Mouse (Mus musculus) neural tube, embryonic 13.5 days (tissue): ENCODE measurements around the gene Cnn2. TPM values are rescaled to one million over a fixed set of nuclear protein-coding genes. Genes with fewer than 3 reads are reported as not detected.

Source experiments
- ATAC-seq: fragments of 200-750 bp; cut with Nextera tagmentation; 2 replicates; pipeline ENCODE4 v1.8.0; 2017; ENCODE audit warnings: low read depth, mild to moderate bottlenecking, moderate TSS enrichment, moderate library complexity
- H3K27ac ChIP-seq: fragments of 300-500 bp; sonication (generic); replicated peaks from 2 replicates; pipeline ENCODE4 v1.5.1; 2015; ENCODE audit warnings: moderate library complexity, mild to moderate bottlenecking, inconsistent platforms
- H3K27me3 ChIP-seq: fragments of 300-500 bp; sonication (generic); 2 replicates; pipeline ENCODE4 v1.6.1; 2015; ENCODE audit warnings: mild to moderate bottlenecking, inconsistent platforms
- H3K36me3 ChIP-seq: fragments of 300-500 bp; sonication (generic); 2 replicates; pipeline ENCODE4 v1.6.1; 2015; ENCODE audit warnings: mild to moderate bottlenecking, inconsistent platforms
- H3K4me1 ChIP-seq: fragments of 300-500 bp; sonication (generic); replicated peaks from 2 replicates; pipeline ENCODE4 v1.6.1; 2015; ENCODE audit warnings: inconsistent platforms
- H3K4me2 ChIP-seq: fragments of 300-500 bp; sonication (generic); 2 replicates; pipeline ENCODE4 v1.6.1; 2015; ENCODE audit warnings: inconsistent platforms, mild to moderate bottlenecking, moderate library complexity
- H3K4me3 ChIP-seq: fragments of 300-500 bp; sonication (generic); 2 replicates; pipeline ENCODE4 v1.5.1; 2015; ENCODE audit warnings: mild to moderate bottlenecking, inconsistent platforms
- H3K9ac ChIP-seq: fragments of 300-500 bp; sonication (generic); 2 replicates; pipeline ENCODE4 v1.6.1; 2015; ENCODE audit warnings: moderate library complexity, mild to moderate bottlenecking, inconsistent platforms
- H3K9me3 ChIP-seq: fragments of 300-500 bp; sonication (generic); 2 replicates; pipeline ENCODE4 v1.6.1; 2016; ENCODE audit warnings: inconsistent platforms
- WGBS: fragments of 180-500 bp; shearing (Covaris S2); methylation state at CpG from one replicate; pipeline ENCODE4 v1.1.7; 2015; 5-methylcytosine and 5-hydroxymethylcytosine counted together
- polyA plus RNA-seq: library from polyadenylated mRNA; unstranded; fragments of >200 nt; fragmentation: Nextera tagmentation; extraction: Ambion mirVana; gene quantifications from 2 replicates; pipeline ENCODE4 v1.2.1, GENCODE M21; 2015

Gene Cnn2
- polyA plus RNA-seq = 55.6 and 56.2 TPM in 2 replicates

DNA sequence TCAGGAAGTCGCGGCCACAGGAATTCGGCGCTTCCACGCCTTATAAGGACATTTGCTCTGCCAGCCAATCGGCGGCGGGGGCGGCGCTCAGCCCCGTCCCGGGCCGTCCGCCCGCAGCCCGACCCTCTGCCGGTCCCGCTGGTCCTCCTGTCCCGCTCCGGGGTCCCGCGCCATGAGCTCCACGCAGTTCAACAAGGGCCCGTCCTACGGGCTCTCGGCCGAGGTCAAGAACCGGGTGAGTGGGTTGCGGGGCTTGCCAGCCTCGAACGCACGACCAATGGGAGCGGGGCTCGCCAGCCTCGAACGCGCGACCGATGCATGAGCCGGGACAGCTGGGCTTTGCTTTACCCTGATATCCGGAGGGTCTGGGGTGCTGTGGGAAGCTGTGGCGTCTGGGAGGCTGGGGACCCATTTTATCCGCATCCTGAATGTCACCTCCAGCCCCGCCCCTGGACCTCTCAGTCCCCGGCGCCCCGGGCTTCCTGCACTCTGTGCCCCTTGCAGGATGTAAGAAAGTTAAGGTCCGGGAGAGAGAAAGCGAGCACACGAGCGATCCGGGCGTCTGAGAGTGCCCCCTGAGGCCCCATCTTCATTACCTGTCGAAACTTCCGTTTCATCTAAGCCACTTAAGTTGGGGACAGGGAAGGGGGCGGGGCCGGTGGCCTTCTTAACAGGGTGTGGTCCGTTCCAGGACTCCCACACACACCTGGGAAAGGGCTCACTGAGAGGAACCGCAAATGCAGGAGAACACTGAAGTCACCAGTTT, at the start of gene Cnn2:
Gene Cnn2, plus strand, starts transcription at position 79 of the 766 bp plus-strand sequence.
- H3K27ac ChIP-seq = peak within 1 kb of the TSS; percentile 25
- no peak for ATAC-seq
- H3K9ac ChIP-seq = peak within 1 kb of the TSS; percentile 67
- peaks cover 3% of the 10 kb centered on the region; the same call in 1 of the 2 replicates for H3K9me3 ChIP-seq
- H3K36me3 ChIP-seq = no peaks in the 10 kb centered on the region
- peak within 1 kb of the TSS; percentile 45 for H3K4me3 ChIP-seq
- WGBS = 1% methylated on average over 59 of the region's 59 CpGs
- peak within 1 kb of the TSS; percentile 80 for H3K4me2 ChIP-seq
- peaks cover 44% of the 10 kb centered on the region for H3K27me3 ChIP-seq
- H3K4me1 ChIP-seq = peaks cover 41% of the 10 kb centered on the region

DNA sequence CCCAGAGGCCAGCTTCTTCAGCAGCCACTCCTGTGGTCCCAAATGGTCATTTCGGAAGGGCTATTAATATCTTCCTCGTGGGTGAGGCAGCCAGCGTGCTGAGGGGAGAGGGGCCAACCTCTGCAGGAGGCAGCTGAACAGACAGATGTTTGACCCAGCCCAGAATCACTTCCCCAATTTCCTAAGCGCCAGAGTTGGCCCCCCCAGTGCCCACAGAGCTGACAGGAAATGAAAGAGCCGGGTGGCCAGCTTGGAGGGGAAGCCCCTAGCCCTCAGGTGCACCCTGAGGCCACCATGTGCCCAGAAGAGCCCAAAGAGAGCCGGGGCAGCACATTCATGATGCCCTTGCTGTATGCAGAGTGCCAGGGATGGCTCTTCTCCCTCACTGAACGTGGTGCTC, 47.6 kb upstream of the Cnn2 start:
- no peak for ATAC-seq
- WGBS = 62% methylated on average over 7 of the region's 7 CpGs
- Histone ChIP-seq H3K27me3 (no peaks in the 10 kb centered on the region), H3K36me3 (peaks cover 23% of the 10 kb centered on the region), H3K4me1 (peaks cover 53% of the 10 kb centered on the region), H3K27ac (no peak overlapping the region), H3K9me3 (no peaks in the 10 kb centered on the region), H3K4me3 (no peak overlapping the region), H3K4me2 (no peak overlapping the region), H3K9ac (no peak overlapping the region)

DNA sequence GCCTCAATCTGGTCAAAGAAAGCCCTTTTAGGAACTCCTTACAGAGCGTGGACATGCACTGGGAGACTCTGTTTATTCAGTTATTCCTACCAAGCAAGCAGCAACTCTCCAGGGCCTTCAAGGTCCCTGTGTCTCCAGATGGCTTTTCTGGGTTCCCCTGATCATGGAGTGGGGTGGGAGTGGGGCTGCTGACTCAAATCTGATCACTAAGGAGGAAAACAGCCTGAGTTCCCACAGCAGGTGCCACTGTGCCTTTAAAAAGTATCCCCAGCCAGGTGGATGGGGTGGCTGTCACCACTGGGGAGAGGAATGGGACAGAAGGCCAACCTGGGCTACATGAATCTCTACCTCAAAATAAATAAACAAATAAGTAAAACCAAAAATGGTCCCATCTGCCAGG, 45.4 kb upstream of the Cnn2 start:
- WGBS = 89% methylated on average over 1 of the region's 1 CpGs
- no peak for ATAC-seq

GRCm38 (mm10) chr10:79943471-79943901, 44.9 kb upstream of the Cnn2 start:
- Histone ChIP-seq H3K4me2 (no peak overlapping the region), H3K4me3 (no peak overlapping the region), H3K9ac (no peak overlapping the region; the same call in 1 of the 2 replicates), H3K27me3 (no peaks in the 10 kb centered on the region), H3K36me3 (peaks cover 25% of the 10 kb centered on the region), H3K4me1 (peaks cover 46% of the 10 kb centered on the region), H3K9me3 (no peaks in the 10 kb centered on the region), H3K27ac (no peak overlapping the region)
- ATAC-seq = no peak
- 61% methylated on average over 9 of the region's 9 CpGs for WGBS

More for the DNA sequence above, 45.4 kb upstream of the Cnn2 start:
- no peak overlapping the region for H3K4me2 ChIP-seq
- peaks cover 25% of the 10 kb centered on the region for H3K36me3 ChIP-seq
- H3K27me3 ChIP-seq = no peaks in the 10 kb centered on the region
- H3K27ac ChIP-seq = no peak overlapping the region
- no peaks in the 10 kb centered on the region for H3K9me3 ChIP-seq
- peaks cover 49% of the 10 kb centered on the region for H3K4me1 ChIP-seq
- H3K9ac ChIP-seq = no peak overlapping the region; the same call in 1 of the 2 replicates
- no peak overlapping the region for H3K4me3 ChIP-seq

DNA sequence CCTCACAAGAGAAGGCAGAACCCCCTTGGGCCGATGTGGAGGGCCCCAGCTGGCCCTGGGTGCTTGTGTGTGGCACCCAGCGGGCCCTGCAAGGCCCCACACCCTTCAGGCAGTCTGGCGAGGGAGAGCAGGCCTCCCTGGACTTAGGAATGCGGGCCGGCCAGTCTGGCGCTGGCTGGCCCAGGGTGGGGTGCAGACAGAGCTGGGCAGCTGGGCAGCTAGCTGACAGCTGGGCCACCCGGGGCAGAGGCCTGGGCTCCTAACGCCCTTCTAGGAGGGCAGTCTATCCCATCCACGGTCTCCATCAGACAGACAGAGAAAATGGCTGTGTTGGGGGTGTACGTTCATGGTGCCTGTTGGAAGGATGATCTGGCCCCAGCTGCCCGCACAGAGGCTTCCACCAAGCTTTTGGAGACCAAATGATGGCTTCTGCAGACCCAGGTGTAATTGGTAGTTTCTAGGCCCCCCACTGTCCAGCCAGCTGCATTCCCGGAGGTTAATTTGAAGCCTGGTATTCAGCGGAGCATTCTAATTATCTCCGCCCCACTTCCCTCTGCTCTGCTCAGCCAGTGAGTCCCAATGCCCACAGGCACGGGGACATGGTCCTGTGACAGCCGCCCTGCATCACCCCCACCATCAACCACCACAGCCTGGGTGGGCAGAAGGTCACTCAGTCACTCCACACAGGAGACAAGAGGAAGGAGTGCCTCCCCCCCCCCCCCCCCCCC, 42.7 kb upstream of the Cnn2 start:
- Histone ChIP-seq H3K36me3 (peaks cover 43% of the 10 kb centered on the region), H3K4me1 (peaks cover 46% of the 10 kb centered on the region)
- ATAC-seq = 0 out of 2 replicates have a peak, but pooled peaks have one; percentile 28

GRCm38 (mm10) chr10:79946752-79947322, 41.5 kb upstream of the Cnn2 start:
- Histone ChIP-seq H3K4me1 (peaks cover 46% of the 10 kb centered on the region), H3K4me2 (0 out of 2 replicates have a peak overlapping the region, but pooled peaks have one; percentile 5), H3K9ac (peak overlapping the region; percentile 38; the same call in 1 of the 2 replicates), H3K9me3 (no peaks in the 10 kb centered on the region), H3K27me3 (no peaks in the 10 kb centered on the region), H3K4me3 (no peak overlapping the region), H3K27ac (no peak overlapping the region), H3K36me3 (peaks cover 49% of the 10 kb centered on the region)
- ATAC-seq = peak; percentile 28; the same call in 1 of the 2 replicates
- WGBS = 5% methylated on average over 7 of the region's 7 CpGs

More for the DNA sequence above, 42.7 kb upstream of the Cnn2 start:
- H3K27ac ChIP-seq = peak overlapping the region; percentile 64
- 12% methylated on average over 16 of the region's 16 CpGs for WGBS
- H3K27me3 ChIP-seq = no peaks in the 10 kb centered on the region
- H3K9me3 ChIP-seq = no peaks in the 10 kb centered on the region
- H3K4me3 ChIP-seq = no peak overlapping the region
- H3K4me2 ChIP-seq = no peak overlapping the region
- peak overlapping the region; percentile 38 for H3K9ac ChIP-seq

GRCm38 (mm10) chr10:79947502-79947901, 40.9 kb upstream of the Cnn2 start:
- ATAC-seq = no peak
- H3K4me2 ChIP-seq = no peak overlapping the region
- 64% methylated on average over 6 of the region's 6 CpGs for WGBS

DNA sequence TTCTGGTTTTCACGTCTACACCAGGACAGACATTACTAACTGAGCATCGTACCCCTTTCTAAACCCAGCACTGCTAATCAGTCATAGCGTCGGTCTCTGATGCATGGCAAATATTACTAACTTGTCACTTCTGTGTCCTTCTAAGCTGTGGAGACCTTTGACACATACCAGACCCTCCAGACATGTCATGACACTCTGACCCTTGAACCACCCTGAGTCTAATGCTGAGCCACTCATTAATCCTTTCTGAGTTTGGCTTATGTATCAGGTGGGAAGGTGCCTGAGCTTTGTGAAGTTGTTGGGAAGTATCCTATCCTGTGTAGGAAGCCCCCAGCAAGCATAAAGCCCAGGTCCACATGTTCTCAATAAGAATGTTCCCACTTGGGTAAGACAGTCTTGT, 38.5 kb upstream of the Cnn2 start:
- 94% methylated on average over 4 of the region's 4 CpGs for WGBS
- no peaks in the 10 kb centered on the region for H3K27me3 ChIP-seq
- H3K9ac ChIP-seq = no peak overlapping the region
- H3K9me3 ChIP-seq = no peaks in the 10 kb centered on the region
- peaks cover 28% of the 10 kb centered on the region for H3K4me1 ChIP-seq
- no peak overlapping the region for H3K4me3 ChIP-seq
- H3K4me2 ChIP-seq = no peak overlapping the region
- no peak for ATAC-seq
- H3K36me3 ChIP-seq = peaks cover 61% of the 10 kb centered on the region
- H3K27ac ChIP-seq = no peak overlapping the region

More at GRCm38 (mm10) chr10:79947502-79947901, 40.9 kb upstream of the Cnn2 start:
- Histone ChIP-seq H3K4me3 (no peak overlapping the region), H3K9ac (no peak overlapping the region), H3K9me3 (no peaks in the 10 kb centered on the region), H3K27me3 (no peaks in the 10 kb centered on the region), H3K36me3 (peaks cover 44% of the 10 kb centered on the region), H3K27ac (no peak overlapping the region), H3K4me1 (peaks cover 46% of the 10 kb centered on the region)

DNA sequence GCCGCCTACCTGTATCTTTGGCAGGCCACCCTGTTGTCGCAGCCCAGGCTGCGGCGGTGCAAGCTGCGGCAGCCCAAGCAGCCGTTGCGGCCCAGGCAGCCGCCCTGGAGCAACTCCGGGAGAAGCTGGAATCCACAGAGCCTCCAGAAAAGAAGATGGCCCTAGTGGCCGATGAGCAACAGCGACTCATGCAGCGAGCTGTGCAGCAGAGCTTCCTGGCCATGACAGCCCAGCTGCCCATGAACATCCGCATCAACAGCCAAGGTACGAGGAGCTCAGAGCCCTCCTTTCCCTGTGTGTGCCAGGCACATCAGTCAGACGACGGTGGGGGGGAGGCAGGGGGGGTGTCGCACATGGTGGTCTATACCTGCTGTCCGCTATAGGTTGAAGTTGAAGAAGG, 37.7 kb upstream of the Cnn2 start:
- no peak for ATAC-seq
- no peak overlapping the region for H3K27ac ChIP-seq
- no peaks in the 10 kb centered on the region for H3K9me3 ChIP-seq
- H3K4me2 ChIP-seq = no peak overlapping the region
- H3K4me3 ChIP-seq = no peak overlapping the region
- H3K4me1 ChIP-seq = peaks cover 20% of the 10 kb centered on the region
- H3K27me3 ChIP-seq = no peaks in the 10 kb centered on the region
- no peak overlapping the region for H3K9ac ChIP-seq
- peaks cover 61% of the 10 kb centered on the region for H3K36me3 ChIP-seq
- 85% methylated on average over 18 of the region's 18 CpGs for WGBS

- Histone ChIP-seq H3K9me3 (no peaks in the 10 kb centered on the region), H3K4me1 (peaks cover 5% of the 10 kb centered on the region; the same call in 1 of the 2 replicates), H3K4me3 (no peak overlapping the region), H3K4me2 (no peak overlapping the region), H3K27ac (no peak overlapping the region), H3K9ac (no peak overlapping the region), H3K36me3 (peaks cover 46% of the 10 kb centered on the region), H3K27me3 (no peaks in the 10 kb centered on the region)
- ATAC-seq = no peak
- 87% methylated on average over 6 of the region's 6 CpGs for WGBS
These were observed 34.4 kb upstream of the Cnn2 start for GRCm38 (mm10) chr10:79953946-79954345.

DNA sequence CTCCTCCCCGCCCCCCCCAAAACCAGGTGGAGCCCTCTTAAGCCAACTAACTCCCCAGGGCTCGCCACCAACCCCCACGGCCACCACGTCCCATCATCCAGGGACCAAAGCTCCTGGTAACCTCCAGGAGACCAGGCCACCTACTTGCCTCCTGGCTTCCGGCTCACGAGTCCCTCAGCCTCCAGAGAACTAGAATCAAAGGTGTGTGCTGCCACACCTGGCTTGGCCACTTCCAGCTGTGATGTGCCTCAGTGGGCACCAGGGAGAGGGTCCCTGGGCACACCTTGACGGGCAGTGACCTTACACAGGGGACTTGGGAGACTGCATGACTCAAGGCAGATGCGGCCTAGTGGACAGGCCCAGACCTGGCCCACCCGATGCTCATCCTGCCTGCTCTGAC, 32.7 kb upstream of the Cnn2 start:
- Histone ChIP-seq H3K4me3 (no peak overlapping the region), H3K9ac (peak overlapping the region; percentile 54; the same call in 1 of the 2 replicates), H3K27ac (no peak overlapping the region; the same call in 1 of the 2 replicates), H3K27me3 (no peaks in the 10 kb centered on the region), H3K9me3 (no peaks in the 10 kb centered on the region), H3K4me1 (peaks cover 9% of the 10 kb centered on the region), H3K36me3 (peaks cover 29% of the 10 kb centered on the region), H3K4me2 (no peak overlapping the region)
- WGBS = 76% methylated on average over 9 of the region's 9 CpGs
- ATAC-seq = no peak
